Mouse (Mus musculus) testis, postnatal 14 days (tissue): ENCODE data around the gene Utp11.

Source experiments
- DNase-seq: peaks from one replicate; pipeline ENCODE4 v3.0.0; 2021; ENCODE audit warnings: low spot score

The Utp11 gene

GRCm38 (mm10) chr4:124631456-124631855 lies 61.9 kb downstream of the Utp11 start:
- no peak for DNase-seq
